Mouse (Mus musculus): ENCODE data around the gene Plekhm3.

DNA sequence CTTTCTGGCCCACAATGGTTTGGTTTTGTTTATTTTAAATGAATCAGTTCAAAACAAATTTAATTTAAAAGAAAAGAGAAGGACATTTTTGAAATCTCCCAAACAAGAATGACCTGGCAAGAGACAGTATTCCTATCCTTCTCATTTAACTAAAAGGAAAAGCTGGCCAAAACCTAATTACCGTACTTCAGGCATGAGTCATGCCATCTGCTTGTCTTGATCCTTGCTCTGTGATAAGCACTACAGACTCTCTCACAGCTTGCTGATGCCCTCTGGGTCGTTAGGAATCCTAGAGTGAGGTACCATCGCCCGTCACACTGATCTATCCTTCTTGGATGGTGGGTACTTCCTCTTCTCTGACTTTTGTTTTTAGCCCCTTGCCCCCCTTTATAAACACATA, 36.6 kb upstream of the Plekhm3 start:
- TF ChIP-seq CTCF (IDR thresholded peaks at IDR 0.05; ENCODE audit: low read depth, low read length) (no peak), GATA1 (IDR thresholded peaks at IDR 0.05; ENCODE audit: borderline replicate concordance, low read length) (no peak), POLR2AphosphoS5 (IDR thresholded peaks at IDR 0.05; ENCODE audit: insufficient replicate concordance, low read depth, low read length) (no peak), GATA2 (IDR thresholded peaks at IDR 0.05; ENCODE audit: borderline replicate concordance, low read depth, low read length) (no peak)

Data from G1E (cell line).